Mouse (Mus musculus) neutrophil, adult 83 days (primary cell): Measurements from ENCODE around the gene Washc4. TPM values are rescaled to one million over a fixed set of nuclear protein-coding genes. Genes with fewer than 3 reads are reported as not detected.

Experiments used
- total RNA-seq, 2 experiments: library from RNA; stranded (reverse); gene quantifications; one replicate each; pipeline ENCODE4 v1.2.4; 2023

Gene Washc4
- total RNA-seq = 10 to 100 TPM; 25.8 to 26.7 TPM

GRCm38 (mm10) chr10:83543439-83544102, at the start of gene Washc4:
TSS of gene Washc4 (plus strand) at chr10:83543752.

GRCm38 (mm10) chr10:83533910-83534283, 9.7 kb upstream of the Washc4 start, which contains the start of gene Aldh1l2:
TSS of gene Aldh1l2 (minus strand) at chr10:83534140.

Other genes with a start within 250 kb of the Washc4 start
- under 1 TPM; 0.44 to 0.55 TPM for gene Slc41a2, start 205.9 kb upstream of the Washc4 start, total RNA-seq
- under 1 TPM; 0.44 to 0.51 TPM for gene D10Wsu102e, start 183.5 kb upstream of the Washc4 start, total RNA-seq
- gene Aldh1l2, start 9.6 kb upstream of the Washc4 start, total RNA-seq = 1 to 10 TPM in 1 of 2 experiments, under 1 TPM in 1; 0.20 to 1.5 TPM
- 10 to 100 TPM; 14.0 to 18.5 TPM for gene Appl2, start 105.0 kb downstream of the Washc4 start, total RNA-seq
- not detected for gene 1500009L16Rik, start 179.1 kb downstream of the Washc4 start, total RNA-seq